Mouse (Mus musculus): ENCODE measurements around the gene Dao. TPM values are rescaled to one million over a fixed set of nuclear protein-coding genes. Genes with fewer than 3 reads are reported as not detected.

Gene Dao
- total and polyA plus RNA-seq, 2 experiments from 2014 or later = 0.14 to 0.84 TPM

DNA sequence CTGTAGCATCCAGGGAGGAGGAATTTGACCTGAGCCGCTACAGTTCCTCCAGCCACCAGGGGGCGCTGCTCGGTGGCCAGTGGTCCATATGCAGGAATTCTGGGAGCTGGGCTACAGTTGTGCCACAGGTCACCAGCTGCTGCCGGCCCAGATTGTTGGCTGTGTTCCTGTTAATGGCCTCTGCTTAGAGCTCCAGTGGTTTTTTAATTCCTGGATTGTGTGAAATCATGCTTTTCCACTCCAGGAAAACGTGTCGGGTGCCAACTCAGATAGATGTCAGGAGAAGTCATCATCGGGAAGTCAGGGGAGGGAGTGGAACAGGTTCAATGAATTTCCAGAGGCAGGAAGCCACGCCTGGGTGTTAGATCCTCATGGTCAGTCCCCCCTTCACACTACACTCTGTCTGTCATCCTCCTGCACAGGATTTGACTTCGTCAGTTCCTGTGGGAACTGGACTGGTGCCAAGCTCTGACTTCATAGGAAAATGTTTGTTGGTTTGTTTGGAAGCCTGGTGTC, 48.8 kb downstream of the Dao start:
- 23% methylated on average over 9 of the region's 9 CpGs for WGBS
- peak; percentile 94 for TF ChIP-seq CTCF (IDR thresholded peaks at IDR 0.05; ENCODE audit: low read depth)
- Histone ChIP-seq H3K4me2 (ENCODE audit: low read depth, low read length) (peak overlapping the region; percentile 37), H3K36me3 (ENCODE audit: insufficient read depth, low read length) (no peaks in the 10 kb centered on the region; the same call in 1 of the 2 replicates), H3K27me3 (ENCODE audit: insufficient read depth, low read length) (no peaks in the 10 kb centered on the region), H3K4me3 (ENCODE audit: low read length) (no peak overlapping the region), H3K9ac (replicated peaks; ENCODE audit: low read length) (no peak overlapping the region), H3K4me1 (ENCODE audit: insufficient read depth, low read length) (no peaks in the 10 kb centered on the region), H3K9me3 (ENCODE audit: low read length) (no peaks in the 10 kb centered on the region), H3K27ac (peak overlapping the region; percentile 64; the same call in 1 of the 2 replicates)
- ATAC-seq (peak; percentile 61; the same call in 1 of the 2 replicates), DNase-seq (ENCODE audit: low spot score) (peak; percentile 79)

DNA sequence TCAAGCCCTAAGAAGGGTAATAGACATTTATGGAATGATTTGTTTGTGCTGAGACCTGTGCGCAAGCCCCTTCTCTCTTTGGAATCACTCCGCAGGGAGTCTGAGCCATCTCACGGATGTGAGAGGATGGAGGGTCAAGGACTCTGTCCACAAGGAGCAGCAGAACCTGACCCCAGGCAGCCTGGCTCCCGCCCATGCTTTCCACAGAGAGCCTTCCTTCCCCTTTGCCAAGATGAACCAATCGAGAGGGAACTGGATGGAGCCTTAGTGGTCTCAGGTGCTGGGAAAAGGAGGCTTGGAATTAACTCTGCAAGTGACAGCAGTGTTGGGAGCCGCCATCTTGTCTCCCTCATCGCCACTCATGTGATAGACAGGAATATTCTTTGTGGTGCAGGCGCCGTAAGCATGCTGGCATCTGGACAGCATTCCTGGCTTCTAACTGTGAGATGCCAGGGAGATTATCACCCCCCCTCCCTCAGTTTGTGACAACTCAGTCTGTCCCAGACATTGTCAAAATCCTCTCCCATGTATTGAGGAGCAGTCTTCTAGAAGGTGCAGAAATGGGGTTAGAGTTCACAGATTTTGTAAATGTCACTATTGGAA, 53.7 kb downstream of the Dao start:
- no peak overlapping the region for H3K9ac ChIP-seq (replicated peaks; ENCODE audit: low read length)
- TF ChIP-seq CTCF (IDR thresholded peaks at IDR 0.05; ENCODE audit: low read depth) = no peak
- peaks cover 6% of the 10 kb centered on the region; the same call in 1 of the 2 replicates for H3K36me3 ChIP-seq (ENCODE audit: insufficient read depth, low read length)
- H3K27ac ChIP-seq = no peak overlapping the region
- ATAC-seq (no peak), DNase-seq (ENCODE audit: low spot score) (peak; percentile 11)
- no peaks in the 10 kb centered on the region for H3K4me1 ChIP-seq (ENCODE audit: insufficient read depth, low read length)
- no peak overlapping the region for H3K4me3 ChIP-seq (ENCODE audit: low read length)
- no peak overlapping the region for H3K4me2 ChIP-seq (ENCODE audit: low read depth, low read length)
- no peaks in the 10 kb centered on the region for H3K9me3 ChIP-seq (ENCODE audit: low read length)
- WGBS = 61% methylated on average over 9 of the region's 9 CpGs
- H3K27me3 ChIP-seq (ENCODE audit: insufficient read depth, low read length) = no peaks in the 10 kb centered on the region

DNA sequence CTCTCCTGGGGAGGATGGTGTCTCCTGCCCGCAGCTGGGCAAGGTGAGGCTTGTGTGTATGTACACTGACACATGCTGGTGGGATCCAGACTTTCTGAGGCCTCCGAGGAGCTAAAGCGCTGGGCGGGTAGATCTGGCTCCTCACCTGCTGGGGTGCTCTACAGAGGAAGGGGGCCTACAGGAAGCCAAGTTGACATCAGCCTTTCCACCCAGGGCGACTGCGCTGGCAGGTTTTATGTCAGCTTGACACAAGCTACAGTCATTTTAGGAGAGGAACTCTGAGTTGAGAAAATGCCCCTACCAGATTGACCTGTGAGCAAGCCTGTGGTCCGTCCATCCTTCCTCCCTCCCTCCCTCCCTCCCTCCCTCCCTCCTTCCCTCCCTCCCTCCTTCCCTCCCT, 58.2 kb downstream of the Dao start:
- Histone ChIP-seq H3K4me3 (ENCODE audit: low read length) (no peak overlapping the region), H3K9ac (replicated peaks; ENCODE audit: low read length) (no peak overlapping the region), H3K27me3 (ENCODE audit: insufficient read depth, low read length) (no peaks in the 10 kb centered on the region), H3K36me3 (ENCODE audit: insufficient read depth, low read length) (peaks cover 6% of the 10 kb centered on the region; the same call in 1 of the 2 replicates), H3K4me1 (ENCODE audit: insufficient read depth, low read length) (no peaks in the 10 kb centered on the region), H3K4me2 (ENCODE audit: low read depth, low read length) (no peak overlapping the region), H3K27ac (no peak overlapping the region), H3K9me3 (ENCODE audit: low read length) (no peaks in the 10 kb centered on the region)
- ATAC-seq (no peak), DNase-seq (ENCODE audit: low spot score) (no peak)
- TF ChIP-seq CTCF (IDR thresholded peaks at IDR 0.05; ENCODE audit: low read depth) = no peak
- WGBS = 54% methylated on average over 7 of the region's 7 CpGs

DNA sequence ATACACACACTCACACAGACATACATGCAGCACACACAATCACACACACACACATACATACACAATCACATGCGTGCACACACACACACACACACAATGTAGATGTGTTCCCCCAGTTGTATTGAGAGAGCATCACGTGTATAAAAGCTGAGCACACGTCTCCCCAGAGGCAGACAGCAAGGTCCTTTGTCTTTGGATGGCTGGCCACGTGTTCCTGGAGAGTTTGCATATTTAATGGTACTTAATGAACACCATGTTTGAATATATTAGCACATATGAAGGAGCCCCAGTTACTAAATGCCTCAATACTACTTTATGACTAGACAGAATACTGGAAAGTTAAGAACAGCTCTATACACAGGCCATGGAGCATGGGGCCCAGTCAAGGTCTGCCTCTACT, 60.5 kb downstream of the Dao start:
- peaks cover 6% of the 10 kb centered on the region; the same call in 1 of the 2 replicates for H3K36me3 ChIP-seq (ENCODE audit: insufficient read depth, low read length)
- H3K4me3 ChIP-seq (ENCODE audit: low read length) = no peak overlapping the region
- no peak overlapping the region for H3K27ac ChIP-seq
- no peaks in the 10 kb centered on the region for H3K4me1 ChIP-seq (ENCODE audit: insufficient read depth, low read length)
- WGBS = 47% methylated on average over 4 of the region's 4 CpGs
- no peak for TF ChIP-seq CTCF (IDR thresholded peaks at IDR 0.05; ENCODE audit: low read depth)
- DNase-seq (ENCODE audit: low spot score) (no peak), ATAC-seq (no peak)
- no peaks in the 10 kb centered on the region for H3K27me3 ChIP-seq (ENCODE audit: insufficient read depth, low read length)
- H3K9me3 ChIP-seq (ENCODE audit: low read length) = no peaks in the 10 kb centered on the region
- H3K9ac ChIP-seq (replicated peaks; ENCODE audit: low read length) = no peak overlapping the region
- H3K4me2 ChIP-seq (ENCODE audit: low read depth, low read length) = no peak overlapping the region

DNA sequence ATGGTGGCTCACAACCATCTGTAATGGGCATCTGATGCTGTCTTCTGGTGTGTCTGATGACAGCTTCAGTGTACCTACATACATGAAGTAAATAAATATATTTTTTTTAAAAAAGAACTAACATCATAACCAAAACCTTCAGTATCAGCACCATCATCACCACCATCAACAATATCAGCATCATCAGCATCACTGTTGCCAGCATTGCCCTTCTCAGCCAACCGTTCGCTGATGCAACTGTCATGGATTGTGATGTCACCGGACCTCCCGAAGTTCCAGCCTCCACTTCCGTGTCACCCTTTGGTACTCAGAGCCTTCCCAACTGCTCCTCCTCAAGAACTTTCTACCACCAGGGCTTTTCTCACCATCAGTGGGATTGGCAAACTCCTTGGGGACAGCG, 61.7 kb downstream of the Dao start, which contains the start of gene Usp30:
Gene Usp30, plus strand, starts transcription at position 301 of the 400 bp plus-strand sequence.
- Histone ChIP-seq H3K4me1 (ENCODE audit: insufficient read depth, low read length) (no peaks in the 10 kb centered on the region), H3K4me3 (ENCODE audit: low read length) (no peak within 1 kb of the TSS), H3K9ac (replicated peaks; ENCODE audit: low read length) (no peak within 1 kb of the TSS), H3K27me3 (ENCODE audit: insufficient read depth, low read length) (no peaks in the 10 kb centered on the region), H3K27ac (no peak within 1 kb of the TSS), H3K4me2 (ENCODE audit: low read depth, low read length) (no peak within 1 kb of the TSS), H3K36me3 (ENCODE audit: insufficient read depth, low read length) (no peaks in the 10 kb centered on the region), H3K9me3 (ENCODE audit: low read length) (no peaks in the 10 kb centered on the region)
- ATAC-seq (no peak), DNase-seq (ENCODE audit: low spot score) (no peak)
- WGBS = 90% methylated on average over 6 of the region's 6 CpGs
- no peak for TF ChIP-seq CTCF (IDR thresholded peaks at IDR 0.05; ENCODE audit: low read depth)

DNA sequence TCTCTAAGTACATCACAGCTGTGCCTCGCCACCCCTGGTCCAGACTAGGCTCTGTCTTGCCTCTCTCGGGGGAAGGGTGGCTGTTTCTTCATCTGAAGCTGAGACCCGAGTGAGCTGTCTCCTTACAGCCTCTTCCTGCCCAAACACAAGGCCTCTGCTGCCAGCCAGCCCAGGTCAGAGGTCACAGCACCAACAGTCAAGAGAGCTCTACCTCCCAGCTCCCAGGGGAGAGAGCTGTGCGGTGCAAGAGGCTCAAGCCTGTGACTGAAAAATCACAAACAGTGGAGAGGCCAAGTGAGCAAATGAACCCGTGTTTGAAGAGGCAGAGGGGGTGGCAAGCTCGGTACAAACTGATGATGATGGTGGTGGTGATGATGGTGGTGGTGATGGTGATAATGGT, 63.1 kb downstream of the Dao start:
- H3K9me3 ChIP-seq (ENCODE audit: low read length) = no peaks in the 10 kb centered on the region
- no peak overlapping the region for H3K4me2 ChIP-seq (ENCODE audit: low read depth, low read length)
- ATAC-seq (no peak), DNase-seq (ENCODE audit: low spot score) (no peak)
- H3K27ac ChIP-seq = no peak overlapping the region
- WGBS = 52% methylated on average over 6 of the region's 6 CpGs
- no peaks in the 10 kb centered on the region for H3K36me3 ChIP-seq (ENCODE audit: insufficient read depth, low read length)
- no peaks in the 10 kb centered on the region for H3K4me1 ChIP-seq (ENCODE audit: insufficient read depth, low read length)
- no peak for TF ChIP-seq CTCF (IDR thresholded peaks at IDR 0.05; ENCODE audit: low read depth)
- no peaks in the 10 kb centered on the region for H3K27me3 ChIP-seq (ENCODE audit: insufficient read depth, low read length)
- H3K9ac ChIP-seq (replicated peaks; ENCODE audit: low read length) = no peak overlapping the region
- no peak overlapping the region for H3K4me3 ChIP-seq (ENCODE audit: low read length)

DNA sequence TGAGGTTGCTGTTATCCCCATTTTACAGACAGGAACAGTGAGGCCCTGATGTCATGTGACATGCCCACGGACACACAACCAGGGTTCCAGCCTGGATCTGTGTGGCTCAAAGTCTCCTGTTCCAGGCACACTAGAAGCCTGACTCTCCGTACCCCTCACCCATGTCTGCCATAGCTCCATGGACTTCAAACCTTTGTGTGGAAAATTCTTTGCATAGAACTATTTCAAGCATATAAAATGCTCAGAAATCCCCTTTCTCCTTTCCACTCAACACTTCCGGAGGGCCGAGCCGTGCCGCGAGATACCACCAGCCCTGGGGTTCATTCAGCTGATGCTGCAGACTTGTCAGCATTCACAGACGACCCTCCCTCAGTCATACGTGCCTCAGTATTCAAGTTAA, 64.0 kb downstream of the Dao start:
- no peaks in the 10 kb centered on the region for H3K36me3 ChIP-seq (ENCODE audit: insufficient read depth, low read length)
- no peaks in the 10 kb centered on the region for H3K4me1 ChIP-seq (ENCODE audit: insufficient read depth, low read length)
- 82% methylated on average over 9 of the region's 9 CpGs for WGBS
- H3K4me3 ChIP-seq (ENCODE audit: low read length) = no peak overlapping the region
- no peak overlapping the region for H3K27ac ChIP-seq
- no peak overlapping the region for H3K4me2 ChIP-seq (ENCODE audit: low read depth, low read length)
- no peaks in the 10 kb centered on the region for H3K9me3 ChIP-seq (ENCODE audit: low read length)
- no peak overlapping the region for H3K9ac ChIP-seq (replicated peaks; ENCODE audit: low read length)
- H3K27me3 ChIP-seq (ENCODE audit: insufficient read depth, low read length) = no peaks in the 10 kb centered on the region
- no peak for DNase-seq (ENCODE audit: low spot score)
- no peak for ATAC-seq
- no peak for TF ChIP-seq CTCF (IDR thresholded peaks at IDR 0.05; ENCODE audit: low read depth)
